Mouse (Mus musculus): ENCODE measurements around the gene Lef1. TPM values are rescaled to one million over a fixed set of nuclear protein-coding genes. Genes with fewer than 3 reads are reported as not detected.

The Lef1 gene
- total and polyA plus RNA-seq, 2 experiments from 2014 or later, result 5.6 to 7.2 TPM

GRCm38 (mm10) chr3:131271559-131272373 is 161.5 kb downstream of the Lef1 start, which contains the start of gene Hadh:
Gene Hadh (minus strand): TSS chr3:131272101.
- ATAC-seq (peak; percentile 95), DNase-seq (ENCODE audit: low spot score) (peak; percentile 88)
- Histone ChIP-seq H3K27me3 (ENCODE audit: insufficient read depth, low read length) (no peaks in the 10 kb centered on the region), H3K4me1 (ENCODE audit: insufficient read depth, low read length) (peaks cover 9% of the 10 kb centered on the region; the same call in 1 of the 2 replicates), H3K4me2 (ENCODE audit: low read depth, low read length) (peak within 1 kb of the TSS; percentile 73), H3K9ac (replicated peaks; ENCODE audit: low read length) (peak within 1 kb of the TSS; percentile 60), H3K4me3 (ENCODE audit: low read length) (peak within 1 kb of the TSS; percentile 70), H3K36me3 (ENCODE audit: insufficient read depth, low read length) (no peaks in the 10 kb centered on the region), H3K9me3 (ENCODE audit: low read length) (no peaks in the 10 kb centered on the region), H3K27ac (peak within 1 kb of the TSS; percentile 59)
- no peak for TF ChIP-seq CTCF (IDR thresholded peaks at IDR 0.05; ENCODE audit: low read depth)
- WGBS, result under 1% methylated on average over 54 of the region's 54 CpGs

- DNase-seq (ENCODE audit: low spot score), result no peak
- Histone ChIP-seq H3K4me3 (ENCODE audit: low read length) (peak overlapping the region; percentile 70), H3K4me1 (ENCODE audit: insufficient read depth, low read length) (peaks cover 9% of the 10 kb centered on the region; the same call in 1 of the 2 replicates), H3K9ac (replicated peaks; ENCODE audit: low read length) (peak overlapping the region; percentile 60), H3K36me3 (ENCODE audit: insufficient read depth, low read length) (no peaks in the 10 kb centered on the region), H3K27ac (no peak overlapping the region), H3K27me3 (ENCODE audit: insufficient read depth, low read length) (no peaks in the 10 kb centered on the region), H3K4me2 (ENCODE audit: low read depth, low read length) (peak overlapping the region; percentile 73), H3K9me3 (ENCODE audit: low read length) (no peaks in the 10 kb centered on the region)
- WGBS, result 58% methylated on average over 10 of the region's 10 CpGs
- TF ChIP-seq CTCF (IDR thresholded peaks at IDR 0.05; ENCODE audit: low read depth), result no peak
- no peak for ATAC-seq
These were observed 162.3 kb downstream of the Lef1 start for GRCm38 (mm10) chr3:131272374-131273100.

Other genes starting within 250 kb of the Lef1 start
- gene Hadh, start 161.6 kb downstream of the Lef1 start, total RNA-seq (2014; rRNA removed), result 25.0 and 27.6 TPM in 2 replicates
- gene Hadh, start 161.6 kb downstream of the Lef1 start, polyA plus RNA-seq (2015; fragmentation: Nextera tagmentation; extraction: Ambion mirVana), result 46.3 and 50.9 TPM in 2 replicates
- 16.7 and 24.5 TPM in 2 replicates for gene Cyp2u1, start 192.8 kb downstream of the Lef1 start, total RNA-seq (2014; rRNA removed)
- 13.7 and 14.5 TPM in 2 replicates for gene Cyp2u1, start 192.8 kb downstream of the Lef1 start, polyA plus RNA-seq (2015; fragmentation: Nextera tagmentation; extraction: Ambion mirVana)